Mouse (Mus musculus) neural tube, embryonic 11.5 days (tissue): ENCODE measurements at regions not wholly inside any gene's neighbourhood (a gene's known extent, or its start where the extent isn't known, plus 50 kb on each side); places are given as distances from the start of the nearest gene placed in this dataset.
A peak's percentile ranks its signal among the peaks of the same experiment; 100 is the strongest.

Experiments used
- ATAC-seq: fragments of 200-750 bp; cut with Nextera tagmentation; 2 replicates; pipeline ENCODE4 v1.8.0; 2017; ENCODE audit warnings: moderate number of reproducible peaks, mild to moderate bottlenecking, moderate TSS enrichment, moderate library complexity; ENCODE audit not compliant: insufficient read depth, low FRiP score, low TSS enrichment
- DNase-seq: peaks from one replicate; pipeline ENCODE4 v3.0.0-alpha.2; 2015; ENCODE audit warnings: low spot score
- H3K27ac ChIP-seq: fragments of 300-500 bp; sonication (generic); 2 replicates; pipeline ENCODE4 v1.5.1; 2014; ENCODE audit warnings: low read depth, mild to moderate bottlenecking, low read length
- H3K27me3 ChIP-seq: fragments of 300-500 bp; sonication (generic); 2 replicates; pipeline ENCODE4 v1.6.1; 2014; ENCODE audit warnings: mild to moderate bottlenecking, low read length, mixed read lengths; ENCODE audit not compliant: control insufficient read depth, insufficient read depth
- H3K36me3 ChIP-seq: fragments of 300-500 bp; sonication (generic); 2 replicates; pipeline ENCODE4 v1.6.1; 2014; ENCODE audit warnings: mild to moderate bottlenecking, low read length, moderate library complexity, mixed read lengths; ENCODE audit not compliant: control insufficient read depth, insufficient read depth
- H3K4me1 ChIP-seq: fragments of 300-500 bp; sonication (generic); 2 replicates; pipeline ENCODE4 v1.6.1; 2014; ENCODE audit warnings: low read length, mixed read lengths; ENCODE audit not compliant: control insufficient read depth, insufficient read depth
- H3K4me2 ChIP-seq: fragments of 300-500 bp; sonication (generic); 2 replicates; pipeline ENCODE4 v1.6.1; 2014; ENCODE audit warnings: low read depth, mild to moderate bottlenecking, moderate library complexity
- H3K4me3 ChIP-seq: fragments of 300-500 bp; sonication (generic); 2 replicates; pipeline ENCODE4 v1.5.1; 2014; ENCODE audit warnings: low read depth, low read length
- H3K9ac ChIP-seq: fragments of 300-500 bp; sonication (generic); 2 replicates; pipeline ENCODE4 v1.6.1; 2014; ENCODE audit warnings: mild to moderate bottlenecking, low read length
- H3K9me3 ChIP-seq: fragments of 300-500 bp; sonication (generic); 2 replicates; pipeline ENCODE4 v1.6.1; 2016; ENCODE audit warnings: low read length; ENCODE audit not compliant: control insufficient read depth
- WGBS: fragments of 180-500 bp; shearing (Covaris S2); extraction: QIAGEN DNeasy Blood & Tissue Kit; methylation state at CpG from one replicate; pipeline ENCODE4 v1.1.7; 2014; 5-methylcytosine and 5-hydroxymethylcytosine counted together

- no peak for DNase-seq
- Histone ChIP-seq H3K4me1 (no peaks in the 10 kb centered on the region), H3K27ac (no peak overlapping the region), H3K4me3 (no peak overlapping the region), H3K4me2 (no peak overlapping the region), H3K9me3 (no peaks in the 10 kb centered on the region), H3K27me3 (no peaks in the 10 kb centered on the region), H3K9ac (no peak overlapping the region), H3K36me3 (no peaks in the 10 kb centered on the region)
- no peak for ATAC-seq
- 83% methylated on average over 4 of the region's 4 CpGs for WGBS
Observed at GRCm38 (mm10) chr9:34386071-34386470, 99.6 kb upstream of the Kirrel3 start.

DNA sequence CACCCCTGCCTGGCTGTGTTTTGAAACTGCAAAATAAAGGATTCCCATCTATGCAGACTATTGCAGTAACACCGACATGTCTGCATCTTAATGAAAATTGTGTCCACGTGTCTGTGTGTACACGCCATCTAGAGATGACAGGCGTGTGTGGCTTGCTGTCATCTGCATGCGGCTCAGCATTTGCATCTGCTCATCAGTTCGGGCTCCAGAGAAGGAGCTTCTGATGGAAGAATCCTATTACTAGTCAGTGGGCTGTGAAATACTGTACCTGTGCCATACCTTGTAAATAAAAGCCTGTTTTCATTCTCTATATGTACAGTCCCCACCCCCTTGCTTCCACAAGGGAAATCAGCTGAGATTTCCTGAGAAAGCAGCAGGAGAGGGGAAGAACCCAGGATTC is 92.7 kb upstream of the Kirrel3 start:
- ATAC-seq (no peak), DNase-seq (no peak)
- H3K36me3 ChIP-seq = no peaks in the 10 kb centered on the region
- no peaks in the 10 kb centered on the region for H3K4me1 ChIP-seq
- H3K9ac ChIP-seq = no peak overlapping the region
- no peaks in the 10 kb centered on the region for H3K27me3 ChIP-seq
- H3K4me3 ChIP-seq = no peak overlapping the region
- H3K4me2 ChIP-seq = no peak overlapping the region
- H3K27ac ChIP-seq = no peak overlapping the region
- H3K9me3 ChIP-seq = no peaks in the 10 kb centered on the region
- 90% methylated on average over 6 of the region's 6 CpGs for WGBS

GRCm38 (mm10) chr9:34395839-34396804 is 89.6 kb upstream of the Kirrel3 start:
- Histone ChIP-seq H3K9ac (no peak overlapping the region), H3K4me1 (no peaks in the 10 kb centered on the region), H3K36me3 (no peaks in the 10 kb centered on the region), H3K27me3 (no peaks in the 10 kb centered on the region), H3K4me2 (no peak overlapping the region), H3K9me3 (no peaks in the 10 kb centered on the region), H3K4me3 (no peak overlapping the region), H3K27ac (no peak overlapping the region)
- no peak for ATAC-seq
- 52% methylated on average over 6 of the region's 6 CpGs for WGBS
- DNase-seq = peak; percentile 16

DNA sequence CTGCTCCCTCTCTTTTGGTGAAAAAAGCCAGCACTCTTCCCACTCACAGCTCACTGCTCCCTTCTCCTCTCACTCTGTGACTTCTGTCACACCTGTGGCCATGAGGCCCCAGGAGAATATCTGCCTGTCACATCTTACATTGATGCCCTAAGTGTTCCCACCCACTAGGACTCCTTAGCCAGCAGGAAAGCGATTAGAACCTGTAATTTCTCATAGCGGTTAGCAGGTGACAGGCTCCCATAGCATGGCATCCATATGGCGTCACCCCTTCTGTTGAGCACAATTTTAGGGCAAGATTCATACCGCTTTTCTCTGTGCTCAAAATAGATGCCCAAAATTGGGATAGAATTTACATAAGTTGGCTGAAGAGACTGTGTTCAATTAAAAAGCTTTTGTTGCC is 74.0 kb upstream of the Kirrel3 start:
- H3K27me3 ChIP-seq = no peaks in the 10 kb centered on the region
- H3K4me2 ChIP-seq = no peak overlapping the region
- WGBS = 88% methylated on average over 4 of the region's 4 CpGs
- no peaks in the 10 kb centered on the region for H3K36me3 ChIP-seq
- DNase-seq (no peak), ATAC-seq (no peak)
- H3K9me3 ChIP-seq = no peaks in the 10 kb centered on the region
- H3K4me1 ChIP-seq = no peaks in the 10 kb centered on the region
- no peak overlapping the region for H3K27ac ChIP-seq
- no peak overlapping the region for H3K4me3 ChIP-seq
- H3K9ac ChIP-seq = no peak overlapping the region

- DNase-seq = no peak
- Histone ChIP-seq H3K36me3 (no peaks in the 10 kb centered on the region), H3K4me2 (no peak overlapping the region), H3K9ac (no peak overlapping the region), H3K4me1 (no peaks in the 10 kb centered on the region), H3K27me3 (no peaks in the 10 kb centered on the region), H3K27ac (no peak overlapping the region), H3K9me3 (no peaks in the 10 kb centered on the region), H3K4me3 (no peak overlapping the region)
- no peak for ATAC-seq
- WGBS = 89% methylated on average over 8 of the region's 8 CpGs
Observed at GRCm38 (mm10) chr9:34416153-34416552, 69.5 kb upstream of the Kirrel3 start.

- no peak for DNase-seq
- H3K4me2 ChIP-seq = no peak overlapping the region
- no peak for ATAC-seq
- WGBS = 90% methylated on average over 8 of the region's 8 CpGs
- H3K4me3 ChIP-seq = no peak overlapping the region
- H3K9ac ChIP-seq = no peak overlapping the region
- H3K27ac ChIP-seq = no peak overlapping the region
- no peaks in the 10 kb centered on the region for H3K36me3 ChIP-seq
- no peaks in the 10 kb centered on the region for H3K27me3 ChIP-seq
- H3K4me1 ChIP-seq = no peaks in the 10 kb centered on the region
- no peaks in the 10 kb centered on the region for H3K9me3 ChIP-seq
Observed at GRCm38 (mm10) chr9:34418100-34418499, 67.6 kb upstream of the Kirrel3 start.

- no peaks in the 10 kb centered on the region for H3K36me3 ChIP-seq
Observed at GRCm38 (mm10) chr9:34421956-34422355, 63.7 kb upstream of the Kirrel3 start.

GRCm38 (mm10) chr9:34423062-34423461 is 62.6 kb upstream of the Kirrel3 start:
- H3K27me3 ChIP-seq = no peaks in the 10 kb centered on the region
- H3K27ac ChIP-seq = no peak overlapping the region
- no peak overlapping the region for H3K9ac ChIP-seq
- DNase-seq (no peak), ATAC-seq (no peak)
- H3K4me3 ChIP-seq = no peak overlapping the region
- H3K4me2 ChIP-seq = no peak overlapping the region
- H3K4me1 ChIP-seq = no peaks in the 10 kb centered on the region
- WGBS = 71% methylated on average over 7 of the region's 7 CpGs
- no peaks in the 10 kb centered on the region for H3K9me3 ChIP-seq
- H3K36me3 ChIP-seq = no peaks in the 10 kb centered on the region

More at GRCm38 (mm10) chr9:34421956-34422355, 63.7 kb upstream of the Kirrel3 start:
- no peaks in the 10 kb centered on the region for H3K27me3 ChIP-seq
- no peaks in the 10 kb centered on the region for H3K9me3 ChIP-seq
- no peak overlapping the region for H3K27ac ChIP-seq
- no peak overlapping the region for H3K9ac ChIP-seq
- H3K4me2 ChIP-seq = no peak overlapping the region
- no peak for DNase-seq
- no peak for ATAC-seq
- no peak overlapping the region for H3K4me3 ChIP-seq
- no peaks in the 10 kb centered on the region for H3K4me1 ChIP-seq

GRCm38 (mm10) chr9:34426589-34426988 is 59.1 kb upstream of the Kirrel3 start:
- no peaks in the 10 kb centered on the region for H3K9me3 ChIP-seq
- H3K4me2 ChIP-seq = no peak overlapping the region
- no peak overlapping the region for H3K27ac ChIP-seq
- no peak overlapping the region for H3K9ac ChIP-seq
- H3K27me3 ChIP-seq = no peaks in the 10 kb centered on the region
- no peaks in the 10 kb centered on the region for H3K36me3 ChIP-seq
- ATAC-seq = no peak
- H3K4me3 ChIP-seq = no peak overlapping the region
- no peak for DNase-seq
- 92% methylated on average over 4 of the region's 4 CpGs for WGBS
- no peaks in the 10 kb centered on the region for H3K4me1 ChIP-seq
